Mouse (Mus musculus): Measurements from ENCODE around the gene Lactb. TPM values are rescaled to one million over a fixed set of nuclear protein-coding genes. Genes with fewer than 3 reads are reported as not detected.

Gene Lactb
- polyA plus RNA-seq, 1 experiment, result 8.5 TPM

GRCm38 (mm10) chr9:66961478-66961877 is 13.8 kb downstream of the Lactb start:
- H3K36me3 ChIP-seq (replicated peaks; ENCODE audit: low read length), result peaks cover 41% of the 10 kb centered on the region
- TF ChIP-seq GATA1 (IDR thresholded peaks at IDR 0.05; ENCODE audit: borderline replicate concordance, low read length) (no peak), FLI1 (IDR thresholded peaks at IDR 0.05; ENCODE audit: low read length) (no peak)
- H3K4me1 ChIP-seq, result peaks cover 19% of the 10 kb centered on the region
- H3K4me3 ChIP-seq (replicated peaks), result no peak overlapping the region
- H3K27me3 ChIP-seq (replicated peaks), result no peaks in the 10 kb centered on the region
- H3K9me3 ChIP-seq, result no peaks in the 10 kb centered on the region

DNA sequence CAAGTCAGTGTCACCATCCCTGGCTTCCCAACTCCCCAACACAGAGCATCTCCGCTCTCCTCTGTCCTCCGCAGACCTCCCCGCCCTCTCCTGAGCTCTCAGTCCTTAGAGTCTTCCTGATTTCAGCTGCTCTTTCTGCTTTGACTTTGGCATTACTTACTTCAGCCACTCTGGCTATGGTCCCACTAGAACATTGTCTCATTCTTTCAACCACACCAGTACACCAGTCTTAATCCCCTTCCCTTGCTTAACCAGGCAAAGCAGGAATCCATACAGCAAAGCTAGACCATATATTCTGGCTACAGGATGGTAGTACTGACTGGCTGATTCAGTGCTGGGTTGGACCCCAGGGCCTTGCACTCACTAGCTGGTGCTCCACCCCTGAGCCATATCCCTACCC is 17.8 kb downstream of the Lactb start:
- no peak overlapping the region for H3K4me3 ChIP-seq (replicated peaks)
- H3K27me3 ChIP-seq (replicated peaks), result no peaks in the 10 kb centered on the region

DNA sequence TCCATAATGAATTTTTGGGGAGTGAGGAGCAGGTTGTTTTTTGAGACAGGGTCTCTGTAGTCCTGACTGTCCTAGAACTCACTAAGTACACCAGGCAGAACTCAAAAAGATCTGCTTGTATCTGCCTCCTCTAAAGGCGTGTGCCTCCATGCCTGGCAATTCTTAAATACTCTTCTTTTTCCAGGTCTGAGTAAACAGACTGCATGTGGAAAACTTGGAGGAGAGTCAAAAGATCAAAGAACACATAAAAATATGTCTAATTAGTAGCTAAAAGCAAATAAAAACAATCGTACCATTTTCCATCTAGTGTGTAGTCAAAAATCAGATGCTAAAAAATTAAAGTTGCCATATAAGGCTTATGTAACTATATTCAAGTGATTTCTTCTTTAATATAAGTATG is 22.4 kb downstream of the Lactb start:
- no peak overlapping the region for H3K4me3 ChIP-seq (replicated peaks)
- peaks cover 40% of the 10 kb centered on the region for H3K36me3 ChIP-seq (replicated peaks; ENCODE audit: low read length)
- H3K27me3 ChIP-seq (replicated peaks), result no peaks in the 10 kb centered on the region
- H3K9me3 ChIP-seq, result no peaks in the 10 kb centered on the region
- TF ChIP-seq FLI1 (IDR thresholded peaks at IDR 0.05; ENCODE audit: low read length), result no peak
- peaks cover 3% of the 10 kb centered on the region; the same call in 1 of the 2 replicates for H3K4me1 ChIP-seq

More for the DNA sequence above, 17.8 kb downstream of the Lactb start:
- Histone ChIP-seq H3K36me3 (replicated peaks; ENCODE audit: low read length) (peaks cover 33% of the 10 kb centered on the region), H3K9me3 (no peaks in the 10 kb centered on the region), H3K4me1 (peaks cover 17% of the 10 kb centered on the region)
- TF ChIP-seq GATA1 (IDR thresholded peaks at IDR 0.05; ENCODE audit: borderline replicate concordance, low read length) (no peak), FLI1 (IDR thresholded peaks at IDR 0.05; ENCODE audit: low read length) (no peak)

DNA sequence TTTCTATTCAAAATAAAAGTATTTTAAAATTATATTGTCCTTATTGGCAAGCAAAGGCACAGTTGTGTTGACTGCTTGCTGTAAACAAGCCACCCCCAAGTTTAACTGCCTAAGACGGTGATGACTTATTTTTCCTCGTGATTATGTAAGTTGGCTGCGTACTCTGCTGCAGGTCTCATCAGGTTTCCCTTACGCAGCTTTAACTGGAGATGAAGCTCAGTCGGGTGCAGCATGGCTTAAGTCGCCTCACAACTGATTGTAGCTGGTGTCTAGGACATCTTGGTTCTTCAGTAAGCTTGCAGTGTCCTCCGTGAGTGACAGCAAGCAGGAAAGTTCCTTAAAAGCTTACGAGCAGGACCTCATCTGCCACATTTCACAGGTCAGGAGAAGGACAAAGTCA is 23.0 kb downstream of the Lactb start:
- H3K9me3 ChIP-seq, result no peaks in the 10 kb centered on the region
- no peaks in the 10 kb centered on the region for H3K27me3 ChIP-seq (replicated peaks)
- H3K4me3 ChIP-seq (replicated peaks), result no peak overlapping the region
- TF ChIP-seq FLI1 (IDR thresholded peaks at IDR 0.05; ENCODE audit: low read length) (no peak), GATA1 (IDR thresholded peaks at IDR 0.05; ENCODE audit: borderline replicate concordance, low read length) (no peak)
- H3K4me1 ChIP-seq, result peaks cover 3% of the 10 kb centered on the region; the same call in 1 of the 2 replicates
- peaks cover 38% of the 10 kb centered on the region for H3K36me3 ChIP-seq (replicated peaks; ENCODE audit: low read length)

DNA sequence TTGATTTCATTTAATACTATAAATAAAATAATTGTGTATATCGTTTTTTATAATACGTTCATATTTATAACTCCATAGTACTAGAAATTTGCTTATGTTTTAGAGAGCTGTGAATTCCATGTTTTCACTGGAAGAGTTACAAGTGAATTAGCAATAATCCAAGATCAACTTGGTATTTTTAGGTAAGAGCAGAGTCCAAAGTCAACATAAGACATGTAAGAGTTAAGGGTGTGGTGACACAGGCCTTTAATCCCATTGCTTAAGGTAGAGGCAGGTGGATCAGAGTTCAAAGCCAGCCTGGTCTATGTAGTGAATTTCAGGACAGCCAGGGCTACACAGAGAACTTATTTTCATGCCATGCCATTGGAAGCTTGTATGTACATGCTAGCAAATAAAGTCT is 26.7 kb downstream of the Lactb start:
- H3K4me1 ChIP-seq, result peaks cover 19% of the 10 kb centered on the region
- H3K36me3 ChIP-seq (replicated peaks; ENCODE audit: low read length), result peaks cover 24% of the 10 kb centered on the region
- H3K27me3 ChIP-seq (replicated peaks), result no peaks in the 10 kb centered on the region
- H3K4me3 ChIP-seq (replicated peaks), result no peak overlapping the region
- no peaks in the 10 kb centered on the region for H3K9me3 ChIP-seq
- no peak for TF ChIP-seq FLI1 (IDR thresholded peaks at IDR 0.05; ENCODE audit: low read length)

DNA sequence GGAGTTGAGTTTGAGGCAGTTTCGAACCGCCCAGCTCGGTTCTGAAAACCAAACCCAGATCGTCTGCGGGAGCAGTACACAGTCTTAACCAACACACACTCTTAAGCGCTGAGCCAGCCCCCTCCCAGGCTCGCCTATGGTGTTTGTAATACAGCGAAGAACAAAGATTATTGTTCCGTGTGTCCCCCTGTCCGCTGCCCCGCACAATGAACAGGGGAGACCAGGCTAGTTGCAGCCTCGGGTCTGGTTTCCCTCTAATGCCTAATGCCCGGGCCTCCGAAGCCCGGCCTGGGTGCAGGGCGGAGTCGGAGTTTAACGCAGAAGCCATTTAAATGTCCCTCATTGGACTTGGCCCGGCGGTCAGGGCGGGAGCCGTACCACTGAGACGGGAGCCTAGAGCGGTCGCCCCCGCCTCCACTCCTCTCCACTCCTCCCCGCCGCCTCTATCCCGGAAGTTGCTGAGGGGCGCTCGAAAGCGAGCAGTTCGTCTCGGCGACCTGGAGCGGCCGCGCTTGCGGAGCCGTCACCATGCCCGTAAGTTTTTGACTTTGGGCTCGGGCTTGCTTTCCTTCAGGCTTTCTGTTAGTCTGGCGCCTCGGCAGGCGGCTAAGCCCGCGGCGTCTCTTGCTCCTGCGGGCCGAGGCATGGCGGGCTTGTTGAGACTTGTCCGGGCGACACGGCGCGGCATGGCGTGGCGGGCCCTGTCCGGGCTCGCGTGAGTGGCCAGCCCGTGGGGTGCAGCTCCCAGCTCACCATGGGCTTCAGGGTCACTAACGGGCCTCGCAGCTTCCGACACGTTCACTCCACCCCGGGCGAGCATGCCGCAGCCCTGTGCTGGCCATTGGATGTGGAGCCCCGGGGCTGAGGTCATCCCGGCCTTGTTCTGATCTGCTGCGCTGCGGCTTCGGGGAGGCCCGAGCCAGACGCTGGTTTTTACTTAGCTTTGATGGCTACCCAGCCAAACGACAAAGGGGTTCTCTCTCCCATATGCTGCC is 29.3 kb downstream of the Lactb start, which contains the start of gene Rps27l:
TSS of gene Rps27l (plus strand) at position 440 of the 995 bp plus-strand sequence.
- Histone ChIP-seq H3K4me3 (replicated peaks) (peak within 1 kb of the TSS; percentile 96), H3K4me1 (peaks cover 21% of the 10 kb centered on the region), H3K36me3 (replicated peaks; ENCODE audit: low read length) (peaks cover 18% of the 10 kb centered on the region), H3K27me3 (replicated peaks) (no peaks in the 10 kb centered on the region), H3K9me3 (no peaks in the 10 kb centered on the region)
- TF ChIP-seq GATA1 (IDR thresholded peaks at IDR 0.05; ENCODE audit: borderline replicate concordance, low read length) (no peak), FLI1 (IDR thresholded peaks at IDR 0.05; ENCODE audit: low read length) (no peak)

DNA sequence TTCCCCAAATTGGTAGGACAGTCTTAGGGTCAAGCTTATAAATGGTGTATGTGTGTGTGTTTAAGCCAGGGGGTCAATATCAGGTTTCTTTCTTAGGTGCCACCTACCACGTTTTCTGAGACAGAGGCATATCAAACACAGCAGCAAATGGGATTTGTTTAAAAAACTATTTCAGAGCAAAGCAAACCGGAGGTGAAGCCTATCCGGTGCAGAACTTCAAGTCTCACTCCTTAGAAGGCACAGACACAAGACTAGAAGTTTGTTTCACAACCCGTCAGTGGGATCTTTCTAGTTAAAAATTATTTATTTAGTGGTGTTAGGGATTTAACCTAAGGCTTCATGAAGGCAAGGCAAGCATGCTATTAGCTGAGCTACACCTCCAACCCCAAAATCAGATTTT is 30.1 kb downstream of the Lactb start:
- Histone ChIP-seq H3K36me3 (replicated peaks; ENCODE audit: low read length) (peaks cover 18% of the 10 kb centered on the region), H3K4me1 (peaks cover 22% of the 10 kb centered on the region), H3K27me3 (replicated peaks) (no peaks in the 10 kb centered on the region), H3K4me3 (replicated peaks) (peak overlapping the region; percentile 96), H3K9me3 (no peaks in the 10 kb centered on the region)
- no peak for TF ChIP-seq GATA1 (IDR thresholded peaks at IDR 0.05; ENCODE audit: borderline replicate concordance, low read length)
- no peak for TF ChIP-seq FLI1 (IDR thresholded peaks at IDR 0.05; ENCODE audit: low read length)

- TF ChIP-seq FLI1 (IDR thresholded peaks at IDR 0.05; ENCODE audit: low read length), result no peak
- no peak for TF ChIP-seq GATA1 (IDR thresholded peaks at IDR 0.05; ENCODE audit: borderline replicate concordance, low read length)
- no peaks in the 10 kb centered on the region for H3K27me3 ChIP-seq (replicated peaks)
- H3K4me1 ChIP-seq, result peaks cover 35% of the 10 kb centered on the region
- H3K9me3 ChIP-seq, result no peaks in the 10 kb centered on the region
- peak overlapping the region; percentile 20 for H3K4me3 ChIP-seq (replicated peaks)
- H3K36me3 ChIP-seq (replicated peaks; ENCODE audit: low read length), result no peaks in the 10 kb centered on the region
Observed at GRCm38 (mm10) chr9:66938836-66939235, 36.4 kb downstream of the Lactb start.

GRCm38 (mm10) chr9:66937507-66937906 is 37.8 kb downstream of the Lactb start:
- TF ChIP-seq FLI1 (IDR thresholded peaks at IDR 0.05; ENCODE audit: low read length) (no peak), GATA1 (IDR thresholded peaks at IDR 0.05; ENCODE audit: borderline replicate concordance, low read length) (no peak)
- Histone ChIP-seq H3K4me3 (replicated peaks) (no peak overlapping the region), H3K36me3 (replicated peaks; ENCODE audit: low read length) (no peaks in the 10 kb centered on the region), H3K27me3 (replicated peaks) (no peaks in the 10 kb centered on the region), H3K9me3 (no peaks in the 10 kb centered on the region), H3K4me1 (peaks cover 35% of the 10 kb centered on the region)
